In the genomic region with DNA sequence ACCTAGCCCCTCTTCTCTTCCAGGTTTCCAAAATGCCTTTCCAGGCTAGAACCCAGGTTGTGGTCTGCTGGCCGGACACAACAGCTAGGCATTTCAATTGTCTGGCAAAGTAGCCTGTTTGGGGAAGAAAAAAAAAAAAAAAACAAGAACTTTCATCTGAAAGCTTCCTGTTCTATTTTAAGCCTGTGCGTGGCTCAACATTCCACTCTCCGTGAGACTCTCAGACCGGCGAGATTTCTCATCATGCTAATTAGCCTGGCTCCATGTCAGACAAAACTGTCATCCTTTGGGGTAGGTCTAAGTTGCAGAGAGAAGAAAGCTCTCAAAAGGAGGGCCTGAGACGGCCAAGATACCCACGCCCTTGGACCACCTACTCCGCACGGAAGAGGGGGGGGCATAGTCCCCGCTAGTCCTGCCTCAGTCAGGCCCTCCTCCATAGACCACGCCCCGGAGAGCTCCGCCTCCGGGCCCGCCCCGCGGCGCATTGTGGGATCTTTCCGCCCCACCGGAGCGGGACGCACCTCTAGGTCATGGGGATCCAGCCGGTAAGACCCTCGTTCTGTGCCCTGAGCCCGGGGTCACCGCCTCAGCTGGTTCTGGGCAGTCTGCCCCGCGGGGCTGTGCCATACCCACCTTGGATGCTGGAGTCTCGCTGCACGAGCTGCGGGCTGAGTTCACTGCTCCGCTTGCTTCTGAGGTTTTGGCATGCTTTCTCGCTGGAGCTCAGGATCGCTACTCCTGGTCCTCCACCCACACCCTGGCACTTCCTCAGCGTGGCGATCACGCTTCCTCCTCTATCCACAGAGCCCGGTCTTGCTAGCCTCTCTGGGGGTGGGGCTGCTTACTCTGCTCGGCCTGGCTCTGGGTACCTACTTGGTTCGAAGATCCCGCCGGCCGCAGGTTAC, we compare ENCODE assay signal across 8 mouse cellular contexts. TPM values are rescaled to one million over a fixed set of nuclear protein-coding genes. Genes with fewer than 3 reads are reported as not detected.
DNase-seq lines count a peak whose midpoint lies in the region; ATAC-seq lines count a peak whose summit lies in the region.

Gene Cyb5r1 (plus strand): TSS at position 51 of the 905 bp plus-strand sequence.

- H3K9me3 ChIP-seq in heart, embryonic 13.5 days = no peaks in the 10 kb centered on the region
- no peaks in the 10 kb centered on the region for H3K9me3 ChIP-seq in liver, embryonic 12.5 days (replicated peaks)
- no peaks in the 10 kb centered on the region for H3K9me3 ChIP-seq in stomach, embryonic 15.5 days

- peak within 1 kb of the TSS; percentile 72 for H3K4me3 ChIP-seq in brown adipose tissue, adult 24 weeks (ENCODE audit: insufficient read depth, low read depth, low read length)
- H3K4me3 ChIP-seq in heart, embryonic 13.5 days = peak within 1 kb of the TSS; percentile 90
- H3K4me3 ChIP-seq in liver, embryonic 12.5 days = peak within 1 kb of the TSS; percentile 81
- peak within 1 kb of the TSS; percentile 82 for H3K4me3 ChIP-seq in stomach, embryonic 15.5 days (replicated peaks)

- peak within 1 kb of the TSS; percentile 93 for H3K27ac ChIP-seq in brown adipose tissue, adult 24 weeks (replicated peaks; ENCODE audit: low read depth, low read length)
- peak within 1 kb of the TSS; percentile 76 for H3K27ac ChIP-seq in heart, embryonic 13.5 days (replicated peaks)
- H3K27ac ChIP-seq in liver, embryonic 12.5 days = peak within 1 kb of the TSS; percentile 85
- peak within 1 kb of the TSS; percentile 80 for H3K27ac ChIP-seq in stomach, embryonic 15.5 days

- peak within 1 kb of the TSS; percentile 93 for H3K4me2 ChIP-seq in heart, embryonic 13.5 days
- peak within 1 kb of the TSS; percentile 83 for H3K4me2 ChIP-seq in liver, embryonic 12.5 days
- peak within 1 kb of the TSS; percentile 83 for H3K4me2 ChIP-seq in stomach, embryonic 15.5 days

- H3K36me3 ChIP-seq in heart, embryonic 13.5 days = peaks cover 36% of the 10 kb centered on the region
- peaks cover 35% of the 10 kb centered on the region for H3K36me3 ChIP-seq in liver, embryonic 12.5 days
- H3K36me3 ChIP-seq in stomach, embryonic 15.5 days = peaks cover 13% of the 10 kb centered on the region

- under 1% methylated on average over 43 of the region's 43 CpGs for WGBS in heart, embryonic 13.5 days
- WGBS in liver, embryonic 12.5 days (ENCODE audit: insufficient replicate concordance) = 3% methylated on average over 43 of the region's 43 CpGs
- WGBS in stomach, embryonic 15.5 days = under 1% methylated on average over 43 of the region's 43 CpGs

- no peaks in the 10 kb centered on the region for H3K27me3 ChIP-seq in heart, embryonic 13.5 days (replicated peaks)
- H3K27me3 ChIP-seq in liver, embryonic 12.5 days (replicated peaks) = no peaks in the 10 kb centered on the region
- no peaks in the 10 kb centered on the region for H3K27me3 ChIP-seq in stomach, embryonic 15.5 days (replicated peaks)

- H3K9ac ChIP-seq in heart, embryonic 13.5 days = peak within 1 kb of the TSS; percentile 92
- peak within 1 kb of the TSS; percentile 81 for H3K9ac ChIP-seq in liver, embryonic 12.5 days
- peak within 1 kb of the TSS; percentile 79 for H3K9ac ChIP-seq in stomach, embryonic 15.5 days

- DNase-seq in fibroblast of lung, adult 2 months (ENCODE audit: low read depth) = peak; percentile 56
- peak; percentile 87 for DNase-seq in kidney, postnatal 10 days
- DNase-seq in natural killer cell, adult 2 months (ENCODE audit: low spot score in 2 of 2) = peak; percentile 27 to 54

- H3K4me1 ChIP-seq in brown adipose tissue, adult 24 weeks (ENCODE audit: control insufficient read depth, insufficient read depth, insufficient read length, low read length) = peaks cover 4% of the 10 kb centered on the region; the same call in 1 of the 2 replicates
- peaks cover 11% of the 10 kb centered on the region for H3K4me1 ChIP-seq in heart, embryonic 13.5 days
- peaks cover 12% of the 10 kb centered on the region for H3K4me1 ChIP-seq in liver, embryonic 12.5 days
- H3K4me1 ChIP-seq in stomach, embryonic 15.5 days = peaks cover 6% of the 10 kb centered on the region; the same call in 1 of the 2 replicates

- peak; percentile 96 for ATAC-seq in CD4-positive, CD25-positive, alpha-beta regulatory T cell, adult 4 months
- ATAC-seq in heart, embryonic 13.5 days (ENCODE audit: extremely low read depth, insufficient number of reproducible peaks, low FRiP score, low TSS enrichment) = peak; percentile 93
- ATAC-seq in liver, embryonic 12.5 days = peak; percentile 97
- peak; percentile 97 for ATAC-seq in stomach, embryonic 15.5 days (ENCODE audit: insufficient read depth, low FRiP score, low read depth)

RNA-seq across cellular contexts. Expression of gene Cyb5r1, which starts in this region (rescaled TPM):
- 10 to 100 TPM; 20.9 to 26.2 TPM for polyA plus RNA-seq in CD4-positive, CD25-positive, alpha-beta regulatory T cell, adult 4 months (2017; shearing (Covaris generic))
- 21.2 and 26.5 TPM in 2 replicates for polyA plus RNA-seq in brown adipose tissue, adult 24 weeks (2012; ENCODE audit: insufficient read depth, insufficient read length, missing spikeins)
- 37.8 and 44.7 TPM in 2 replicates for polyA plus RNA-seq in heart, embryonic 13.5 days (2015; fragmentation: Nextera tagmentation; extraction: Ambion mirVana)
- 23.0 and 24.8 TPM in 2 replicates for polyA plus RNA-seq in liver, embryonic 12.5 days (2016; fragmentation: Nextera tagmentation; extraction: Ambion mirVana)
- polyA plus RNA-seq in stomach, embryonic 15.5 days (2015; fragmentation: Nextera tagmentation; extraction: Ambion mirVana) = 38.5 and 40.1 TPM in 2 replicates

Comparison
In these comparisons a context has a peak if more than half of its experiments do, and no peak if none do; other contexts are left out.
1. Peak in every context shown above with its lines: DNase-seq, ATAC-seq, H3K4me3 ChIP-seq and H3K27ac ChIP-seq.